8 mouse cellular contexts compared by ENCODE assay signal in genomic region chr9:49570731-49571694, GRCm38 (mm10).
DNase-seq lines count a peak whose midpoint lies in the region; ATAC-seq and TF ChIP-seq lines count a peak whose summit lies in the region.
"Had no signal": no experiment of that assay in that cellular context is flagged by ENCODE, and none has a peak within 500 bp of the region (broad histone marks: within the 10 kb centered on the region; RNA-seq: fewer than 3 reads in every experiment).

No protein-coding gene starts in this region.

- H3K9ac ChIP-seq in ES-E14 (ENCODE audit: insufficient read depth, low read depth, low read length, poor library complexity, severe bottlenecking) = no peak overlapping the region
- H3K9ac ChIP-seq in hindbrain, embryonic 14.5 days = peak overlapping the region; percentile 34
- no peak overlapping the region for H3K9ac ChIP-seq in limb, embryonic 14.5 days (ENCODE audit: low read depth, low read length, severe bottlenecking)
- no peak overlapping the region for H3K9ac ChIP-seq in stomach, embryonic 15.5 days

- H3K4me2 ChIP-seq in hindbrain, embryonic 14.5 days (replicated peaks) = peak overlapping the region; percentile 27
- H3K4me2 ChIP-seq in limb, embryonic 14.5 days (replicated peaks; ENCODE audit: low read depth, low read length, severe bottlenecking) = no peak overlapping the region; the same call in 1 of the 2 replicates
- no peak overlapping the region for H3K4me2 ChIP-seq in stomach, embryonic 15.5 days

- in situ Hi-C loops in ES-E14 (cut with MboI; ENCODE audit: low sequenced_read_pairs in 2 of 2, unreplicated experiment in 2 of 2) = no loop called here

- H3K4me3 ChIP-seq in ES-E14 (ENCODE audit: insufficient read depth in 1 of 2, low read depth in 1 of 2, low read length in 2 of 2, poor library complexity in 1 of 2, severe bottlenecking in 1 of 2) = no peak overlapping the region
- H3K4me3 ChIP-seq in embryonic facial prominence, embryonic 10.5 days = no peak overlapping the region
- no peak overlapping the region for H3K4me3 ChIP-seq in hindbrain, embryonic 14.5 days (replicated peaks; ENCODE audit: low read length)
- H3K4me3 ChIP-seq in limb, embryonic 14.5 days (replicated peaks; ENCODE audit: low read length) = no peak overlapping the region
- H3K4me3 ChIP-seq in stomach, embryonic 15.5 days (replicated peaks) = no peak overlapping the region
- H3K4me3 ChIP-seq: myocyte had no signal

- no peak for TF ChIP-seq POLR2A in limb, embryonic 14.5 days (IDR thresholded peaks at IDR 0.05; ENCODE audit: borderline replicate concordance, extremely low read depth, insufficient read depth, insufficient read length)

- DNase-seq in ES-E14 (ENCODE audit: low read depth, low spot score) = peak; percentile 44
- DNase-seq in WW6 (ENCODE audit: low read depth, low spot score) = peak; percentile 40
- peak; percentile 62 for DNase-seq in embryonic facial prominence, embryonic 10.5 days (ENCODE audit: low spot score)
- peak; percentile 79 for DNase-seq in hindbrain, embryonic 14.5 days (ENCODE audit: low spot score)
- DNase-seq in limb, embryonic 14.5 days (ENCODE audit: low spot score) = peak; percentile 74
- DNase-seq in gastrocnemius, adult 8-10 months (ENCODE audit: low spot score in 2 of 2) = no peak

- no peak overlapping the region for H3K27ac ChIP-seq in ES-E14 (ENCODE audit: insufficient read depth, low read depth, low read length, poor library complexity, severe bottlenecking)
- H3K27ac ChIP-seq in embryonic facial prominence, embryonic 10.5 days (replicated peaks) = peak overlapping the region; percentile 72
- H3K27ac ChIP-seq in hindbrain, embryonic 14.5 days = peak overlapping the region; percentile 89
- H3K27ac ChIP-seq in limb, embryonic 14.5 days (replicated peaks; ENCODE audit: low read depth, low read length) = peak overlapping the region; percentile 70
- H3K27ac ChIP-seq in stomach, embryonic 15.5 days = peak overlapping the region; percentile 82

- peaks cover 1 to 11% of the 10 kb centered on the region in 2 experiments; a peak in 1 of 4 replicates for H3K4me1 ChIP-seq in ES-E14 (ENCODE audit: control insufficient read depth in 2 of 2, insufficient read depth in 2 of 2, low read length in 2 of 2, poor library complexity in 1 of 2)
- peaks cover 28% of the 10 kb centered on the region for H3K4me1 ChIP-seq in embryonic facial prominence, embryonic 10.5 days
- peaks cover 36% of the 10 kb centered on the region for H3K4me1 ChIP-seq in hindbrain, embryonic 14.5 days (replicated peaks; ENCODE audit: control insufficient read depth, insufficient read depth, low read length)
- H3K4me1 ChIP-seq in limb, embryonic 14.5 days (ENCODE audit: control insufficient read depth, insufficient read depth, low read length) = peaks cover 29% of the 10 kb centered on the region
- H3K4me1 ChIP-seq in stomach, embryonic 15.5 days = peaks cover 9% of the 10 kb centered on the region; the same call in 1 of the 2 replicates

- WGBS in embryonic facial prominence, embryonic 10.5 days = 47% methylated on average over 10 of the region's 10 CpGs
- 40% methylated on average over 10 of the region's 10 CpGs for WGBS in hindbrain, embryonic 14.5 days
- WGBS in limb, embryonic 14.5 days = 39% methylated on average over 10 of the region's 10 CpGs
- WGBS in stomach, embryonic 15.5 days = 43% methylated on average over 10 of the region's 10 CpGs

- peak; percentile 84 for ATAC-seq in hindbrain, embryonic 14.5 days (ENCODE audit: low FRiP score)
- peak; percentile 45 for ATAC-seq in limb, embryonic 14.5 days (ENCODE audit: low FRiP score, low read depth)
- ATAC-seq in stomach, embryonic 15.5 days (ENCODE audit: insufficient read depth, low FRiP score, low read depth) = 0 out of 2 replicates have a peak, but pooled peaks have one; percentile 45

- H3K36me3 ChIP-seq in ES-E14 (ENCODE audit: control insufficient read depth, insufficient read depth, low read length, poor library complexity, severe bottlenecking) = no peaks in the 10 kb centered on the region
- peaks cover 9% of the 10 kb centered on the region; the same call in 1 of the 2 replicates for H3K36me3 ChIP-seq in embryonic facial prominence, embryonic 10.5 days (replicated peaks)
- H3K36me3 ChIP-seq in hindbrain, embryonic 14.5 days (replicated peaks; ENCODE audit: control insufficient read depth, insufficient read depth) = peaks cover 31% of the 10 kb centered on the region
- peaks cover 15% of the 10 kb centered on the region for H3K36me3 ChIP-seq in limb, embryonic 14.5 days (ENCODE audit: control insufficient read depth, insufficient read depth, low read length)
- 0 out of 2 replicates have a peak, but pooled peaks cover 9% of the 10 kb centered on the region for H3K36me3 ChIP-seq in stomach, embryonic 15.5 days

- H3K27me3 ChIP-seq in embryonic facial prominence, embryonic 10.5 days (replicated peaks; ENCODE audit: low read depth, poor library complexity, severe bottlenecking) = no peaks in the 10 kb centered on the region
- no peaks in the 10 kb centered on the region for H3K27me3 ChIP-seq in hindbrain, embryonic 14.5 days (ENCODE audit: control insufficient read depth, insufficient read depth, low read length)
- H3K27me3 ChIP-seq in limb, embryonic 14.5 days (ENCODE audit: control insufficient read depth, insufficient read depth, low read length) = no peaks in the 10 kb centered on the region
- H3K27me3 ChIP-seq in stomach, embryonic 15.5 days (replicated peaks) = no peaks in the 10 kb centered on the region

- no peaks in the 10 kb centered on the region for H3K9me3 ChIP-seq in ES-E14 (ENCODE audit: control insufficient read depth, insufficient read depth, low read depth, low read length)
- H3K9me3 ChIP-seq in embryonic facial prominence, embryonic 10.5 days = no peaks in the 10 kb centered on the region
- no peaks in the 10 kb centered on the region for H3K9me3 ChIP-seq in hindbrain, embryonic 14.5 days (ENCODE audit: control insufficient read depth, low read length)
- H3K9me3 ChIP-seq in limb, embryonic 14.5 days (ENCODE audit: control insufficient read depth, low read length) = no peaks in the 10 kb centered on the region
- H3K9me3 ChIP-seq in stomach, embryonic 15.5 days = no peaks in the 10 kb centered on the region

TF ChIP-seq in ES-E14, 5 proteins besides CTCF, POLR2A, EP300 and RAD21:
- TF ChIP-seq ZC3H11A (IDR thresholded peaks at IDR 0.05; ENCODE audit: borderline replicate concordance, low read depth, low read length) (no peak), CHD2 (IDR thresholded peaks at IDR 0.05; ENCODE audit: low read depth, low read length) (no peak), ZNF384 (IDR thresholded peaks at IDR 0.05; ENCODE audit: low read depth, low read length) (no peak), MAFK (IDR thresholded peaks at IDR 0.05; ENCODE audit: insufficient read depth, low read depth, low read length) (no peak), HCFC1 (IDR thresholded peaks at IDR 0.05; ENCODE audit: borderline replicate concordance, insufficient read depth, low read length) (no peak)

Comparison
In these comparisons a context has a peak if more than half of its experiments do, and no peak if none do; other contexts are left out.
1. DNase-seq: peak in ES-E14 (single experiment), WW6 (single experiment), embryonic facial prominence, embryonic 10.5 days (single experiment), hindbrain, embryonic 14.5 days (single experiment) and limb, embryonic 14.5 days (single experiment); none in gastrocnemius, adult 8-10 months (0 of 2).
2. Peak in every context shown above with its lines, with median percentiles within 50 percentile points of each other: ATAC-seq.